Mouse (Mus musculus): ENCODE results near the gene Rbm44.

DNA sequence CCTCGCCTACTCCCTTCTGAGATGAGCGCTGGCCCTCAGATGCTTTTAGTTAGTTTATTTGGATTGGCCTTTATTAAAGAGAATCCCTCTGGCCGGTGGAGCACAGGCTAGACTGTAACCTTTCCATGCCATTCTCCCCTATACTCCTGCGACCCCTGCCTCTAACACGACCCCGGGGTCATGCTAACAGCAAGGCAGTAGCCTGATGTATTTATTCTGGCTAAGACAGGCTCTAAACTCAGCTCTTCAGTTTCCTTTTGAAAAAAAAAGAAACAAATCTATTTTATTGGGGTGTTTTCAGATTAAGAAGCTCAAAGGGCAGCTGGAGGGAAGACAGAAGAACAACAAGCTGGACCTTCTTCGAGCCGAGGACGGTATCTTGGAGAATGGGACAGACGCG is 22.8 kb upstream of the Rbm44 start:
- TF ChIP-seq CTCF (IDR thresholded peaks at IDR 0.05; ENCODE audit: low read depth): no peak
- TF ChIP-seq EP300 (optimal IDR thresholded peaks at IDR 0.05): no peak
